Mouse (Mus musculus) brain, adult 2 months (tissue): ENCODE measurements around the gene Nrros.
A peak's percentile ranks its signal among the peaks of the same experiment; 100 is the strongest.

Experiments used
- DNase-seq: peaks from one replicate; pipeline ENCODE4 v3.0.0; 2011; ENCODE audit warnings: low read depth, low spot score

The Nrros gene

GRCm38 (mm10) chr16:32165281-32165821, at the start of gene Nrros:
Nrros (minus strand) TSS chr16:32165594.
- peak; percentile 88 for DNase-seq

- peak; percentile 83 for DNase-seq
These were observed 49.6 kb upstream of the Nrros start for GRCm38 (mm10) chr16:32214804-32215576.

DNA sequence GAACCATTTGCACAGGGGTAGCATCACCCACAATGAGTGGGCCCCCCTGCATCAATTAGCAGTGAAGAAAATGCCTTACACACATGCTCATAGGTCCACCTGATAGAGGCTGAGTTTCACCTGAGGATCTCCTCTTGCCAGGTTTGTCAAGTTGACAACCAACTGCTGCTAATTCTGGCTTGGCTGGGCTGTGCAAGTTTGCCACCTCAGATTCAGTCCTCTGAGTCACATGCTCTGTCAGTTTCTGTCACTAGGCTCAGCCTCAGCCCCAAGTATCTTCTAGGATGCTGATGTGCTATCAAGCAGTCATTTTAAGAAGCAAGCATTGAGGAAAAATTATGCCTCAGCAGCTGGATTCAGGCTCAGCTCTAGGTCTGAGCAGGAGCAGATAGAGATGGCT, 48.8 kb upstream of the Nrros start:
- DNase-seq, result peak; percentile 66

GRCm38 (mm10) chr16:32204902-32205301, 39.5 kb upstream of the Nrros start:
- peak; percentile 11 for DNase-seq

GRCm38 (mm10) chr16:32202681-32203080, 37.3 kb upstream of the Nrros start:
- DNase-seq, result peak; percentile 62

GRCm38 (mm10) chr16:32201004-32201325, 35.6 kb upstream of the Nrros start:
- DNase-seq, result no peak

- DNase-seq, result peak; percentile 9
These were observed 35.0 kb upstream of the Nrros start for GRCm38 (mm10) chr16:32200256-32201003.

DNA sequence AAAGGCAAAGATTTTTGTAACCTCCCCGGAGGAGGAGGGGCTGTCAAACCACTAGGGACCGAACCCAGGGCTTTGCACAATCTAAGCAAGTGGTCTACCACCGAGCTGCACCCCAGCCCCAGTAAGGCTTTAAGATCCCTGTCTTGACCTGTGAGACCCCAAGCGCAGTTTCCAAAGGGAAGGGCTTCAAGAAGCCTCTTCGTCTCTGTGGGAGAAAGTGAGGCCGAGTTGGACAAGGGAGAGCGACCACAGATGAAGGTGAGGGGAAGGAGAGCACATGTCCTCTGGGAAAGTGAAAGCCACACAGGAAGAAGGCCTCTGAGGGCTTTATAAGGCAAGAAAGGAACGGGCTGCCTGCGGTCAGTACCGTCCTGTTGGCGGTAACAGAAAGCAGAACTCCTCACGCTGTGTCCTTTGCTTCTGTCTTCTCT, 24.6 kb upstream of the Nrros start:
- DNase-seq, result peak; percentile 57

- peak; percentile 70 for DNase-seq
These were observed 23.7 kb upstream of the Nrros start for GRCm38 (mm10) chr16:32189109-32189508.

DNA sequence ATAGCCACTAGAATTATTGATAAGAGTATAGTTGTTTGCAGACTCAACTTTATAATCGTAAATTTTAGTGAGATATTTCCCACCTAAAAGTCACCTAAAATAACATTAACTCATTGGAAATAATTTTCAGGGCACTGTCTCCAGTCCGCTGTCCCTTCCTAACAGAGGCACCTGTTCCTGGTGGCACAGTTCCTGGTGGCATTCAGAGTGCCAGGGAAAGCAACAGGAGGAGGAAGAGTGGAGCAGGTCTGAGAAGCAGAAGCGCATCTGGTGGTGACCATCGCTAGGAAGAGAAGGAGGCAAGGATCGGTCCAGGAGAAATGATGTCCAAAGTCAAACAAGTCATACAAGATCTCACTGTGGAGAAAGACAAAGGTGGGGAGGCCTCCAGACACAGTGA, 20.7 kb upstream of the Nrros start:
- peak; percentile 85 for DNase-seq

GRCm38 (mm10) chr16:32179333-32179901, 14.0 kb upstream of the Nrros start, which contains the start of gene Bex6:
Bex6 (plus strand) TSS chr16:32179823.
- no peak for DNase-seq

GRCm38 (mm10) chr16:32176896-32177686, 11.7 kb upstream of the Nrros start:
- DNase-seq, result peak; percentile 43

GRCm38 (mm10) chr16:32175029-32175428, 9.6 kb upstream of the Nrros start:
- no peak for DNase-seq

GRCm38 (mm10) chr16:32174340-32175005, 9.1 kb upstream of the Nrros start:
- no peak for DNase-seq

DNA sequence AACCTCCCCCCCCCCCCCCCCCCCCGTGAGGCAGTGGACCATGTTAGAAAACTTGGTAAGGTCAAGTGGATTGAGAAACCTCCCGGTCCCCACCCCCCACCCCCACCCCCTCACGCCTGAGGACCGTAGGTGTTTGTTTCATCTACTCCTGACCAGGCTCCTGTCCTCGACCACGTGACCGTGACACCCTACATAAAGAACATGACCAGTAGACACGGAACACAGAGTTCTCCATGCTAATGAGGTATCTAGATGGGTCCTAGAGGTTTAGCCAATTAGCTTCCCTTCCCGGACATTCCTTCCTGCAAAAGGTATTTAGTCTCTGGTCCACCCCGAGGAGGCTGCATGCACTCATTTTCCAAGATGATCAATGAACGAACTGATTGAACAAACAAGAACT, 8.0 kb upstream of the Nrros start:
- DNase-seq, result no peak

- no peak for DNase-seq
These were observed 5.8 kb upstream of the Nrros start for GRCm38 (mm10) chr16:32171031-32171731.

DNA sequence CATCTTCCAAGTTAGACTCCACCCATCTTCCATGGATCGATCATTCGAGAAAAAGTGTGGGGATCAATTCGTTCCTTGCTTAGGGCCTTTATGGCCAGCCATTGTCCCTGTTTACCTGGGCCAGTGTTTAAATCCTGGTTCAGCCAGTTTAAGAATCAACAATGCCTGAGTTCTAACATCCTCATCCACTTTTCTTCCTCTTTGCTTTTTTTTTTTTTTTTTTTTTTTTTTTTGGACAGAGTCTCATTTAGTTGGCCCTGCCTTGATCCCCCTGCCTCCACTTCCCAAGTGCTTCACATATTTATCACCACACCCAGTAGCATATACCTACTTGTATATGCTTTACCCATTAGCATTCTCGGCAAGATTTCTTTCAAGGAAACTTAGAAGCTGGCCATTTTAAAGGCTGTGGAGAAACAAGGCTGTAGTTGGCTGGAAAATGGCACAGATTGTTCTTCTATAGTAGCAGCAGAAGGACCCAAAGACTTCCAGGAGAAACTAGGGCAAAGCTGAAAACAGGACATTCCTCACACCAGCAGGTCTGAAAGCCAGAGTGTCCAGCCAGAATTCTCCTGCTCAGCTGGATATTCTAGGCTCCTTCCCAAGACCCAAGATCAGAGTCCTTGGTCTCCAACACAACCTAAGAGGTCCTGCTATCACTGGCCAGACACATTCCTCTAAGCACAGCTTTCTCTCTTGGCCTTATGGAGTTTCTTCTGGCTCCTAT, 2.6 kb upstream of the Nrros start:
- peak; percentile 93 for DNase-seq

GRCm38 (mm10) chr16:32164396-32165027, 882 bp downstream of the Nrros start:
- DNase-seq, result peak; percentile 24

- no peak for DNase-seq
These were observed 1.5 kb downstream of the Nrros start for GRCm38 (mm10) chr16:32163891-32164290.
